Mouse (Mus musculus) liver, embryonic 14.5 days (tissue): Measurements from ENCODE around the gene Bbs12.

Experiments
- CTCF ChIP-seq: IDR thresholded peaks from 2 replicates; pipeline ENCODE4 v1.5.1; 2016; ENCODE audit warnings: antibody characterized with exemption, low read depth, control low read depth
- EP300 ChIP-seq: IDR thresholded peaks from 2 replicates; pipeline ENCODE4 v1.6.1; 2016; ENCODE audit warnings: antibody characterized with exemption, low read depth

GRCm38 (mm10) chr3:37291929-37292328, 20.4 kb upstream of the Bbs12 start:
- TF ChIP-seq CTCF, result no peak
- no peak for TF ChIP-seq EP300
